Mouse (Mus musculus) forebrain, embryonic 15.5 days (tissue): Measurements from ENCODE around the gene Tmem72. TPM values are rescaled to one million over a fixed set of nuclear protein-coding genes. Genes with fewer than 3 reads are reported as not detected.
A peak's percentile ranks its signal among the peaks of the same experiment; 100 is the strongest.

Experiments used
- ATAC-seq: fragments of 200-750 bp; cut with Nextera tagmentation; replicated peaks from 2 replicates; pipeline ENCODE4 v1.8.0; 2017; ENCODE audit warnings: mild to moderate bottlenecking, moderate TSS enrichment, moderate library complexity
- H3K27ac ChIP-seq: fragments of 300-500 bp; sonication (generic); replicated peaks from 2 replicates; pipeline ENCODE4 v1.5.1; 2015; ENCODE audit warnings: mild to moderate bottlenecking, inconsistent platforms
- H3K27me3 ChIP-seq: fragments of 300-500 bp; sonication (generic); 2 replicates; pipeline ENCODE4 v1.6.1; 2015; ENCODE audit warnings: inconsistent platforms
- H3K36me3 ChIP-seq: fragments of 300-500 bp; sonication (generic); 2 replicates; pipeline ENCODE4 v1.6.1; 2015; ENCODE audit warnings: mild to moderate bottlenecking, inconsistent platforms
- H3K4me1 ChIP-seq: fragments of 300-500 bp; sonication (generic); 2 replicates; pipeline ENCODE4 v1.6.1; 2015; ENCODE audit warnings: inconsistent platforms
- H3K4me2 ChIP-seq: fragments of 300-500 bp; sonication (generic); replicated peaks from 2 replicates; pipeline ENCODE4 v1.6.1; 2015; ENCODE audit warnings: mild to moderate bottlenecking, inconsistent platforms
- H3K4me3 ChIP-seq: fragments of 300-500 bp; sonication (generic); 2 replicates; pipeline ENCODE4 v1.5.1; 2015; ENCODE audit warnings: mild to moderate bottlenecking, inconsistent platforms
- H3K9ac ChIP-seq: fragments of 300-500 bp; sonication (generic); replicated peaks from 2 replicates; pipeline ENCODE4 v1.6.1; 2015; ENCODE audit warnings: mild to moderate bottlenecking, inconsistent platforms
- H3K9me3 ChIP-seq: fragments of 300-500 bp; sonication (generic); 2 replicates; pipeline ENCODE4 v1.6.1; 2016; ENCODE audit warnings: inconsistent platforms
- WGBS: fragments of 180-500 bp; shearing (Covaris S2); methylation state at CpG from one replicate; pipeline ENCODE4 v1.1.7; 2015; ENCODE audit warnings: mixed read lengths; 5-methylcytosine and 5-hydroxymethylcytosine counted together
- microRNA-seq: library from miRNA; unstranded; fragments of <30 nt; microRNA quantifications from one replicate; pipeline ENCODE4, GENCODE M21; 2016
- polyA plus RNA-seq: library from polyadenylated mRNA; unstranded; fragments of >200 nt; fragmentation: Nextera tagmentation; extraction: Ambion mirVana; gene quantifications from 2 replicates; pipeline ENCODE4 v1.2.1, GENCODE M21; 2015

Tmem72 gene
- polyA plus RNA-seq, 1 experiment from 2014 or later, result 1.4 TPM

GRCm38 (mm10) chr6:116638871-116639270 lies 77.8 kb downstream of the Tmem72 start:
- H3K36me3 ChIP-seq, result no peaks in the 10 kb centered on the region
- H3K27ac ChIP-seq, result no peak overlapping the region
- no peaks in the 10 kb centered on the region for H3K27me3 ChIP-seq
- ATAC-seq, result no peak
- no peaks in the 10 kb centered on the region for H3K9me3 ChIP-seq
- WGBS, result 83% methylated on average over 2 of the region's 2 CpGs
- no peak overlapping the region for H3K9ac ChIP-seq
- H3K4me3 ChIP-seq, result no peak overlapping the region
- H3K4me2 ChIP-seq, result no peak overlapping the region
- H3K4me1 ChIP-seq, result no peaks in the 10 kb centered on the region

- no peak for ATAC-seq
- no peaks in the 10 kb centered on the region for H3K36me3 ChIP-seq
Observed at GRCm38 (mm10) chr6:116637496-116637895, 79.2 kb downstream of the Tmem72 start.

DNA sequence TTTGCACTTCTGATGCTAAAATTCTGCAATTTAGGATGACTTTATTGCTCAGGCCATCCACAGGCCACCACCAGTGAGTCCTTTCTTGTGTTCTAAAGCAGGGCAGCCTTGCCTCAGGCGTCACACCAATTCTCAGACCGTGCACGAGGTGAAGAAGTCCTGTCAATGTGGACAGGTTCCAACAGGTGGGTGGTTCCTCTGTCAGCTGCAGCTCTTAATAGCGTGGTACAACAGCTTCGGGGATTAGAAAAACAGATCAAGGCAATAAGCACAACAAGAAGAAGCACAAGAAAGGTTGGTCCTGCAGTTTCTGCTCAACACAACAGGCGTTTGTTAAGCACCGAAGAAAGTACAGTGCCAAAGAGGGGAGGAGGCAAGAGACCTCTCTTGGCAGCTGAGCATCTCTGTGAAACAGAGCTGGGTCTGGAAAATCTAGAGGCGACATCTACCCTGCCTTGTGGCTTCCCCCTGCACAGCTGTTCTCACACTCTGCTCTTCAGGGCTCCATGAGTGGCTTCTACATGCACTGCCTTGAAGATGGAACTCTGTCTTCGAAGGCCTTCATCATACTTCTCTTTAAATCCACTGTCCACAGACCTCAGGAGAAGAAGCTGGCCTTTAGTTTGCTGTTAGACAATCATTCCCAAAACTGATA lies 80.0 kb downstream of the Tmem72 start:
- Histone ChIP-seq H3K27ac (no peak overlapping the region), H3K4me3 (no peak overlapping the region), H3K4me2 (no peak overlapping the region), H3K9me3 (no peaks in the 10 kb centered on the region), H3K4me1 (no peaks in the 10 kb centered on the region), H3K9ac (no peak overlapping the region), H3K36me3 (no peaks in the 10 kb centered on the region), H3K27me3 (no peaks in the 10 kb centered on the region)
- 88% methylated on average over 9 of the region's 9 CpGs for WGBS
- ATAC-seq, result no peak

More at GRCm38 (mm10) chr6:116637496-116637895, 79.2 kb downstream of the Tmem72 start:
- no peaks in the 10 kb centered on the region for H3K9me3 ChIP-seq
- 90% methylated on average over 5 of the region's 5 CpGs for WGBS
- H3K4me2 ChIP-seq, result no peak overlapping the region
- H3K9ac ChIP-seq, result no peak overlapping the region
- no peak overlapping the region for H3K27ac ChIP-seq
- no peak overlapping the region for H3K4me3 ChIP-seq
- no peaks in the 10 kb centered on the region for H3K4me1 ChIP-seq
- H3K27me3 ChIP-seq, result no peaks in the 10 kb centered on the region

DNA sequence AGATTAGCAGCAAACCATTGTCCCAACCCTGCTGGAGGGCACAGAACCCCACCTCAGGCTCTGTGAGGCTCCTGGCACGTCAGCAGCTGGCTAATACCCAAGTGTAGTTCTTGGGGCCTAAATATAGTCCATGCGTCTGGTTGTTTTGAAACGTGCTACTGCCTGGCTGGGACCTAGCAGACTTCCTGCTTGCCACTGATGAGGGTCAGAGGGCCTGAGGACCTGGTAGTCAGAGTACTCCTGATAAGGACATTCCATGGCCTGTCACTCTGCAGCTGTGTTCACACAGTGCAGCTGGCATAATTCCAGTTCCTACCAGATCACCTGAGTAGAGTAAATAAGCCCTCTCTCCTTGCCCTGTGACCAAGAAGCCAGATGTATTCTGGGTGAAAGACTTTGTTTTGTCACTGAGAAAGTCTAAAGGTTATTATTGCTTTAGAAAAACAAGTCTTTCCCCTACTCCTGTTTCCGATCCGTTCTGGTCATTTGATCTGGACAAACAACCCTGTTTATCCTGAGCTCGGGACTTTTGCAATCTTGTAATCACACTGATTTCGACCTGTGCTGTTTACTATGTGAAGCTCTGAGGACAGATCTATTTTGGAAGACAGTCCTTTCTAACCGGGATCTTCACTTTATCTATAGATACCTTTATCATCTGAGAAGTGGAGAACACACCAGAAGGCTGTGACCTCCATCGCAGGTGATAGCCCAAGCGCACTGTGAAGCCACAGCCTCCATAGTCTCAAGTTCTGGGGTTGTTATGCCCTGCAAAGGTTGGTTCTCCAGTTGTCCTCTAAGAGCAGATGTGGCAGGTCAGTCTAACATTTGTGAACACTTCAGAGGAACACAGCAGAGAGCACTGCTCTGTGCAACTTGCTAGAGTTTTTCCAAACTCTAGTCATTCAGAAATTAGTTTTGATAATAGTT lies 81.2 kb downstream of the Tmem72 start:
- Histone ChIP-seq H3K36me3 (no peaks in the 10 kb centered on the region), H3K9ac (no peak overlapping the region), H3K4me1 (no peaks in the 10 kb centered on the region), H3K27me3 (no peaks in the 10 kb centered on the region), H3K4me2 (no peak overlapping the region), H3K9me3 (no peaks in the 10 kb centered on the region), H3K27ac (no peak overlapping the region), H3K4me3 (no peak overlapping the region)
- 75% methylated on average over 10 of the region's 10 CpGs for WGBS
- ATAC-seq, result 0 out of 2 replicates have a peak, but pooled peaks have one; percentile 16

GRCm38 (mm10) chr6:116633741-116634695 lies 82.7 kb downstream of the Tmem72 start:
- H3K9me3 ChIP-seq, result no peaks in the 10 kb centered on the region
- no peak for ATAC-seq
- WGBS, result 92% methylated on average over 17 of the region's 17 CpGs

GRCm38 (mm10) chr6:116632129-116632528 lies 84.6 kb downstream of the Tmem72 start:
- H3K9ac ChIP-seq, result no peak overlapping the region
- H3K4me3 ChIP-seq, result no peak overlapping the region
- H3K36me3 ChIP-seq, result no peaks in the 10 kb centered on the region
- H3K4me2 ChIP-seq, result no peak overlapping the region
- peaks cover 17% of the 10 kb centered on the region for H3K4me1 ChIP-seq
- no peaks in the 10 kb centered on the region for H3K27me3 ChIP-seq
- no peak overlapping the region for H3K27ac ChIP-seq
- H3K9me3 ChIP-seq, result no peaks in the 10 kb centered on the region
- no peak for ATAC-seq
- 48% methylated on average over 1 of the region's 1 CpGs for WGBS

More at GRCm38 (mm10) chr6:116633741-116634695, 82.7 kb downstream of the Tmem72 start:
- no peaks in the 10 kb centered on the region for H3K36me3 ChIP-seq
- H3K27ac ChIP-seq, result no peak overlapping the region
- H3K4me2 ChIP-seq, result no peak overlapping the region
- H3K4me1 ChIP-seq, result peaks cover 8% of the 10 kb centered on the region; the same call in 1 of the 2 replicates
- no peaks in the 10 kb centered on the region for H3K27me3 ChIP-seq
- H3K9ac ChIP-seq, result no peak overlapping the region
- H3K4me3 ChIP-seq, result no peak overlapping the region

DNA sequence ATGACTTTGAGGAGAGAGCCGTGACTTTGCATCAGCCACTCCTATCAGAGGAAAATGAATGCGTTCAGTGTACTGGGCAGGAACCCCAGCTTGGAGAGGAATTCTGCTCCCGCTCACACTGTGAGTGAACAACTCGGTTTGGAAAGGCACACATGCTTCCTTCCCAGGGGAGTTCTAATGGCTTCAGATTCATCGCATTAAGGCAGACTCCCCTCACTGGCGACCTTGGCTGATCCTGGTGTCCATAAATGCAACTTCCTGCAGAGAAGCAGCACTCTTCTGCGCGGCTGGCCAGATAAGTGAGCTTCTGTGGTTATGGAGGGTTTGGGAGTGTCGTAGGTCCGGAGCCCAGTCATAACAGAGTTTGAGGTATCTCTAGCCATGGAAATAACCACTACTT lies 86.9 kb downstream of the Tmem72 start:
- Histone ChIP-seq H3K4me3 (no peak overlapping the region), H3K27ac (peak overlapping the region; percentile 95; the same call in 1 of the 2 replicates), H3K27me3 (no peaks in the 10 kb centered on the region), H3K9me3 (no peaks in the 10 kb centered on the region), H3K9ac (no peak overlapping the region), H3K36me3 (peaks cover 18% of the 10 kb centered on the region), H3K4me1 (peaks cover 26% of the 10 kb centered on the region), H3K4me2 (no peak overlapping the region)
- 91% methylated on average over 10 of the region's 10 CpGs for WGBS
- no peak for ATAC-seq

Small RNAs within 50 kb of the gene (microRNA-seq; reads per million reads assigned to microRNA genes)
- gene Mir7043, result not detected

Other genes starting within 250 kb of the Tmem72 start
- not detected in 2 replicates for gene Olfr211, start 227.8 kb downstream of the Tmem72 start, polyA plus RNA-seq
- not detected in 2 replicates for gene Olfr212, start 210.4 kb downstream of the Tmem72 start, polyA plus RNA-seq
- not detected in 2 replicates for gene Olfr213, start 178.5 kb downstream of the Tmem72 start, polyA plus RNA-seq
- gene Gm5580, start 165.8 kb downstream of the Tmem72 start, polyA plus RNA-seq, result 0.33 and 0.52 TPM in 2 replicates
- gene Olfr214, start 162.7 kb downstream of the Tmem72 start, polyA plus RNA-seq, result not detected in 2 replicates
- gene Olfr215, start 132.7 kb downstream of the Tmem72 start, polyA plus RNA-seq, result not detected in 2 replicates
- 218 and 222 TPM in 2 replicates for gene Zfp422, start 87.9 kb downstream of the Tmem72 start, polyA plus RNA-seq
- 7.2 and 8.1 TPM in 2 replicates for gene Depp1, start 66.3 kb downstream of the Tmem72 start, polyA plus RNA-seq
- gene Rassf4, start 43.0 kb downstream of the Tmem72 start, polyA plus RNA-seq, result 9.9 and 10.2 TPM in 2 replicates